Mouse (Mus musculus): ENCODE results near the gene Slc9a3. TPM values are rescaled to one million over a fixed set of nuclear protein-coding genes. Genes with fewer than 3 reads are reported as not detected.

The Slc9a3 gene
- polyA plus RNA-seq, 1 experiment from 2014 or later, result not detected

DNA sequence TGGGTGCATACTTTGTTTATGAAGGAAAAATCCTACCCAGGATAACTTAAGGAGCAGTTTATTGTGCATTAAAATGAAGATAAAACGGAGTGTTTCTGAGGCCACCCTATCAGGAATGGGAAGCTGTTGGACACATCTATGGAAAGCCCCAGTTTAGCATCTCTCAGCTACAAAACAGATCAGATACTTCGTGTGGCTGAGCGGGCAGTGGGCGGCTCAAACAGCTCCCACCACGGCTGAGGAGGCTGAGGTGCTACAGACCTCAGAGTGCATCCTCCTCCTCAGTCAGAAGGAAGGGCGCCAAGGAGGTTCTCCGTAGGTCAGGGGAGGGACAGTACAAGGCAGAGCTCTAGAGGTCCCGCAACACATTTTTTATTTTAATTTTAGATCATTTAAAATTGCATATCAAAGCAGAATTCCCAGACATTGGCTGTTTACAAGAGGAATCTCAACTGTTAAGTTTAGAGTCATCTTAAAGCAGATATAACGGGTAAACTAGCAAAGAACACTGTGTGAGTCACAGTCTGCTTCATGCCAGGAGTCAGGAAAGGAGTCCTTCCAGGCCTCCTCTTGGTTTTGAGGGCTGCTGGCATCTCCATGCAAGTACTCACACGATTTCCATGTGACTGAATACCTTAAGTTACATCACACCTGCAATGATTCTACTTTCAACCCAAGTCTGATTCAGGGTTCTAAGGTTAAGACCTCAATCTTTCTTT lies 48.3 kb downstream of the Slc9a3 start:
- Histone ChIP-seq H3K27ac (ENCODE audit: low read length) (no peak overlapping the region), H3K36me3 (ENCODE audit: control insufficient read depth, insufficient read depth, low read length) (peaks cover 9% of the 10 kb centered on the region; the same call in 1 of the 2 replicates), H3K4me1 (replicated peaks; ENCODE audit: control insufficient read depth, insufficient read depth, low read length) (0 out of 2 replicates have a peak, but pooled peaks cover 2% of the 10 kb centered on the region), H3K9me3 (ENCODE audit: control insufficient read depth, low read length) (no peaks in the 10 kb centered on the region), H3K27me3 (ENCODE audit: control insufficient read depth, insufficient read depth, low read depth, low read length) (no peaks in the 10 kb centered on the region), H3K4me3 (ENCODE audit: low read length) (no peak overlapping the region), H3K9ac (ENCODE audit: low read length) (no peak overlapping the region), H3K4me2 (ENCODE audit: low read depth, low read length) (no peak overlapping the region)
- 79% methylated on average over 10 of the region's 10 CpGs for WGBS
- no peak for ATAC-seq (ENCODE audit: low read depth)

DNA sequence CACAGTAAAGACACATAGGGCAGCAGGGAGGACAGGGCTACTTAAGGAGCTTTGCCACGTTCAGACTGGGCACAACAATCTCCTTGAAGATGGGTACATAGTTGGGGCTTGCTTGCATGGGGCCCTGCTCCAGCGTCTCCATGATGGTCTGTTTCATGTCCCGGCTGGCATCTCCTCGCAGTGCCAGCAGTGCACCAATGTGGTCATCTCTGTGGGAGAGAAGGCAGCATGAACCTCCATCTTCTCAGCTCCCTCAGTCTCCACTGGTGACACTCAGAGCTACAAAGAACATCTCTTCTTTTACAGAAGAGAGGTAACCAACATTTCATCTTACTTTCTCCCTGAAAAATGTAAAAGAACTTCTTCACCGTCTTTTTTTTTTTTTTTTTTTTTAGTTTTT lies 50.8 kb downstream of the Slc9a3 start:
- Histone ChIP-seq H3K9me3 (ENCODE audit: control insufficient read depth, low read length) (no peaks in the 10 kb centered on the region), H3K27me3 (ENCODE audit: control insufficient read depth, insufficient read depth, low read depth, low read length) (no peaks in the 10 kb centered on the region), H3K4me1 (replicated peaks; ENCODE audit: control insufficient read depth, insufficient read depth, low read length) (0 out of 2 replicates have a peak, but pooled peaks cover 1% of the 10 kb centered on the region), H3K27ac (ENCODE audit: low read length) (no peak overlapping the region), H3K9ac (ENCODE audit: low read length) (no peak overlapping the region), H3K4me2 (ENCODE audit: low read depth, low read length) (no peak overlapping the region), H3K4me3 (ENCODE audit: low read length) (no peak overlapping the region), H3K36me3 (ENCODE audit: control insufficient read depth, insufficient read depth, low read length) (peaks cover 9% of the 10 kb centered on the region)
- ATAC-seq (ENCODE audit: low read depth), result no peak
- WGBS, result 97% methylated on average over 5 of the region's 5 CpGs

DNA sequence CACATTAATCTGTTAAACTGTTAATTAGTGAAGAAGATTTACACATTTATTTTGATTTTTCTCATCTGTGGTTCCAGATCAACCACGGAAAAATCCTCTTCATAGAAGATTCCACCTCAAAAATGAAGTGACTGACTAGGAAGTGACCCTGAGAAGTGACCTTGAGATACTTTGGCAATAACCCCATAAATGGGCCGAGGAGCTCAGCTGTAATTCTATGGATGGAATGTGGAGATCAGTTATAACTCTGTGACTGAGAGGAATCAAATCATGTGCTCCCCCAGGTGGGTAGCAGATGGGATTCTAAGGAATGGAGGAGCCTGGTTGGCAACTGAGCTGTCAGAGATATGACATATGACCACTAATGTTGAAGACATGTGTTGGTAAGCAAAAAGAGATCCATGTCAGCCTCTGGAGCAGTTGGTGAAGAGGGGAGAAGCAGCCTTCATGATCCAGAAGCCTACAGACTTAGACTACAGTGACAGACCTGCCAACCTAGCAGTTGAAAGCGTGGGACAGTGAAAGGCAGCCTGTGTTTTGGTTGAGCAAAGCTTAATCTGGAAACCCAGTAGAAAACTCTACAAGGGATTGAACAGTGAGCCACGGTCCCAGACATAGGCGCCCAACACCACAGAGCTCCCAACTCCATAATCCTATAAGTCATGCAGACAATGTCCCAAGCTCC lies 61.9 kb downstream of the Slc9a3 start:
- Histone ChIP-seq H3K9ac (ENCODE audit: low read length) (no peak overlapping the region), H3K4me2 (ENCODE audit: low read depth, low read length) (no peak overlapping the region), H3K27ac (ENCODE audit: low read length) (no peak overlapping the region), H3K4me1 (replicated peaks; ENCODE audit: control insufficient read depth, insufficient read depth, low read length) (no peaks in the 10 kb centered on the region), H3K9me3 (ENCODE audit: control insufficient read depth, low read length) (no peaks in the 10 kb centered on the region), H3K27me3 (ENCODE audit: control insufficient read depth, insufficient read depth, low read depth, low read length) (no peaks in the 10 kb centered on the region), H3K4me3 (ENCODE audit: low read length) (no peak overlapping the region), H3K36me3 (ENCODE audit: control insufficient read depth, insufficient read depth, low read length) (peaks cover 15% of the 10 kb centered on the region)
- ATAC-seq (ENCODE audit: low read depth), result no peak
- WGBS, result 85% methylated on average over 5 of the region's 5 CpGs

DNA sequence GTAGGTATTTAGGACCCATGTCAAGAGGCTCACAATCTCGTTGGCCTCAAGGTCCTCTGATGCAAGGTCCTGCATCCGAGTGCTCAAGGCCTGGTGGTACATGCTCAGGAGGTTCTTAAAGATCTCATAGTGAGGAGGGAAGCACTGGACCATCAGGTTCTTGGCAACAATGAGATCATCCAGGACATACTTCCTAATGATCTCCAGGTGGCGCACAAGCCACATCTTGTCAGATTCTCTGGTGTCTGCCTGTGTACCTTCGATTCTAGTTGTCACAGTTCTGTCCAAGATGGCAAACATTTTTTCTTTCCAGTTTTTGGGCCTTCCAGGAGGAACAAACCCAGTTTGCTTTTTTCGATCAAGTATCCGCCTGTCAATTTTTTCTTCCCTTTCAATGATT lies 71.4 kb downstream of the Slc9a3 start:
- H3K9me3 ChIP-seq (ENCODE audit: control insufficient read depth, low read length), result no peaks in the 10 kb centered on the region
- peaks cover 32% of the 10 kb centered on the region for H3K36me3 ChIP-seq (ENCODE audit: control insufficient read depth, insufficient read depth, low read length)
- H3K9ac ChIP-seq (ENCODE audit: low read length), result no peak overlapping the region
- ATAC-seq (ENCODE audit: low read depth), result no peak
- H3K4me3 ChIP-seq (ENCODE audit: low read length), result no peak overlapping the region
- no peak overlapping the region for H3K27ac ChIP-seq (ENCODE audit: low read length)
- H3K4me2 ChIP-seq (ENCODE audit: low read depth, low read length), result no peak overlapping the region
- 78% methylated on average over 6 of the region's 6 CpGs for WGBS
- no peaks in the 10 kb centered on the region for H3K27me3 ChIP-seq (ENCODE audit: control insufficient read depth, insufficient read depth, low read depth, low read length)
- H3K4me1 ChIP-seq (replicated peaks; ENCODE audit: control insufficient read depth, insufficient read depth, low read length), result no peaks in the 10 kb centered on the region

DNA sequence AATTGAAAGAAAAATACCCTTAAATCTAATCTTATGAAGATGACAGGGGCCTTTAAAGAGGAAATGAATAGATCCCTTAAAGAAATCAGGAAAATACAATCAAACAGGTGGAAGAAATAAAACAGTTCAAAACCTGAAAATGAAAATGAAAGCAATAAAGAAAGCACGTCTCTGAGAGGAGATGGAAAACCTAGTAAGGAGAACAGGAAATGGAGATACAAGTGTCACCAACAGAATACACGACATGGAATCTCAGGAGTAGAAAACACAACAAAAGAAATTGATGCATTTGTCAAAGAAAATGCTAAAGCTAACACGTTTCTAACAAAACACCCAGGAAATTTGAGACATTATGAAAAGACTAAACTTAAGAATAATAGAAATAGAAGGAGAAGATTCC lies 75.2 kb downstream of the Slc9a3 start:
- Histone ChIP-seq H3K9me3 (ENCODE audit: control insufficient read depth, low read length) (no peaks in the 10 kb centered on the region), H3K27ac (ENCODE audit: low read length) (no peak overlapping the region), H3K4me2 (ENCODE audit: low read depth, low read length) (no peak overlapping the region), H3K4me1 (replicated peaks; ENCODE audit: control insufficient read depth, insufficient read depth, low read length) (no peaks in the 10 kb centered on the region), H3K9ac (ENCODE audit: low read length) (no peak overlapping the region), H3K27me3 (ENCODE audit: control insufficient read depth, insufficient read depth, low read depth, low read length) (no peaks in the 10 kb centered on the region), H3K36me3 (ENCODE audit: control insufficient read depth, insufficient read depth, low read length) (peaks cover 26% of the 10 kb centered on the region), H3K4me3 (ENCODE audit: low read length) (no peak overlapping the region)
- no peak for ATAC-seq (ENCODE audit: low read depth)
- WGBS, result 68% methylated on average over 3 of the region's 3 CpGs

DNA sequence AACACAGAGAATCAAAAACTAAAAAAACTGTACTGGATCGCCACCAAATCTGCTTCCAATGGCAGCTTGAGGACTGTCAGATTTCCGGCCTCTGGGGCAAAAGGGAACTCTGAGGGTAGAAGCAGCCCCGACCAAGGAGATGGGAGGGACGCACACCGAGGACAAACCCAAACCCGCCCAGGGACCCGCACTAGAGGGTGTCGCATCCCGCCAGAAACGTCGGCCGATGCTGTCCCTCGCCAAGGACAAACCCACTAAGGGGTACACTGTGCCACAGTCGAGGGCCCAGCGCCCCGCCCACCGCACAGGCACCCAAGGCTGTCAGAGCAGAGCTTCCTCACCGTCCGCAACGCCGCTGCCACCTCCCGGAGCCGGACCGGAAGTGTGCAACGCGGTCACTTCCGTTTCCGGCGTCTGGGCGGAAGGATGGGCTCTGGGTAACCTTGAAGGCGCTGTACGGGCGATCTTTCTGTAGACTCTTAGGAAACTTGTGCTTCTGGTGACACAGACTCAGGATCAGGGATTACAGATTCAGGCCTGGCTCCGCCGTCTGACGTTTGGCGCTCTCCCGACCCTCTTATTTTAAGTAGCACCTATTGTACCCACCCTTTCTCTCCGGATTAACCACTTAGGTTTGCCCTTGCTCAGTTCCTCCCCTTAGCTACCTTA lies 87.2 kb downstream of the Slc9a3 start, which contains the start of gene Exoc3:
Gene Exoc3 (minus strand): TSS at position 416 of the 669 bp plus-strand sequence.
- H3K9ac ChIP-seq (ENCODE audit: low read length), result peak within 1 kb of the TSS; percentile 86
- peak; percentile 98 for ATAC-seq (ENCODE audit: low read depth)
- H3K36me3 ChIP-seq (ENCODE audit: control insufficient read depth, insufficient read depth, low read length), result peaks cover 8% of the 10 kb centered on the region
- H3K4me3 ChIP-seq (ENCODE audit: low read length), result peak within 1 kb of the TSS; percentile 78
- WGBS, result under 1% methylated on average over 39 of the region's 39 CpGs
- H3K9me3 ChIP-seq (ENCODE audit: control insufficient read depth, low read length), result no peaks in the 10 kb centered on the region
- H3K4me1 ChIP-seq (replicated peaks; ENCODE audit: control insufficient read depth, insufficient read depth, low read length), result peaks cover 14% of the 10 kb centered on the region
- no peaks in the 10 kb centered on the region for H3K27me3 ChIP-seq (ENCODE audit: control insufficient read depth, insufficient read depth, low read depth, low read length)
- peak within 1 kb of the TSS; percentile 77 for H3K27ac ChIP-seq (ENCODE audit: low read length)
- H3K4me2 ChIP-seq (ENCODE audit: low read depth, low read length), result peak within 1 kb of the TSS; percentile 90

DNA sequence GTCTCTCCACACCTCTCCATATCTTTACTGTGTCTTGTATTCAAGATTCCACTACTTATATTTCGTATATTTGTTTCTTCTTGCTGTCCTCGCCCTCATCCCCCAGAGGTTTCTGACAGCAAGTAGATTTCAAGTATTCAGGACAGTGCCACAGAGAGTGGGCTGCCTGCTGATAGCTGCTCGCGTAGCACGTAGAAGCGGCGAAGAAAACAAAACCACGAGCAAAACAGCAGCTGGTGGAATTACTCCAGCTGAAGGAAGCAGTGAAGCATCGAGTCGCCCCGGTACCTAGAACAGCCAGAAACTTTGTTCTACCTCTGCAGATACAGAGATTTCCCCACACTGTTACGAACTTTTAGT lies 87.7 kb downstream of the Slc9a3 start:
- H3K4me1 ChIP-seq (replicated peaks; ENCODE audit: control insufficient read depth, insufficient read depth, low read length), result peaks cover 14% of the 10 kb centered on the region
- H3K4me2 ChIP-seq (ENCODE audit: low read depth, low read length), result peak overlapping the region; percentile 90
- no peaks in the 10 kb centered on the region for H3K27me3 ChIP-seq (ENCODE audit: control insufficient read depth, insufficient read depth, low read depth, low read length)
- 21% methylated on average over 12 of the region's 12 CpGs for WGBS
- ATAC-seq (ENCODE audit: low read depth), result 0 out of 2 replicates have a peak, but pooled peaks have one; percentile 21
- peaks cover 3% of the 10 kb centered on the region for H3K36me3 ChIP-seq (ENCODE audit: control insufficient read depth, insufficient read depth, low read length)
- H3K9me3 ChIP-seq (ENCODE audit: control insufficient read depth, low read length), result no peaks in the 10 kb centered on the region
- peak overlapping the region; percentile 86 for H3K9ac ChIP-seq (ENCODE audit: low read length)
- H3K27ac ChIP-seq (ENCODE audit: low read length), result peak overlapping the region; percentile 77
- H3K4me3 ChIP-seq (ENCODE audit: low read length), result peak overlapping the region; percentile 78

DNA sequence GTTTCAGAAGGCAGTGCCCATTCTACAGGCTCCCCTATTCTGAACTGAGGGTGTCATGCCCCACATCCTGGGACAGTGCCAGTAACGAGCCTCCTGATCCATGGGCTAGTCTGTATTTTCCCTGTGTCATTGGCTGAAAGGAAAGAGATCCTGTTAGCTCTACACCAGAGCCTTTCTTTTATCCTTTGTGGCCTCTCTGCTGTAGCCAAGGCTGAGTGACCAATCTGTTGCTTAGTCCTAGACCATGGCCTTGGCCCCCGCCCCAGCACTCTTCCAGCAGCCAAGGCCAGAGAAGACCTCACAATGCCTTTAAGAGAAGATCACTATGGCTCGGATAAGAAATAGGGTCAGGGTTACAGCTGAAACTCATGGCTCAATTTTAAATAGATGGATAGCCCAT lies 97.2 kb downstream of the Slc9a3 start:
- no peak for ATAC-seq (ENCODE audit: low read depth)
- Histone ChIP-seq H3K9me3 (ENCODE audit: control insufficient read depth, low read length) (no peaks in the 10 kb centered on the region), H3K4me1 (replicated peaks; ENCODE audit: control insufficient read depth, insufficient read depth, low read length) (no peaks in the 10 kb centered on the region), H3K27ac (ENCODE audit: low read length) (no peak overlapping the region), H3K4me2 (ENCODE audit: low read depth, low read length) (no peak overlapping the region), H3K27me3 (ENCODE audit: control insufficient read depth, insufficient read depth, low read depth, low read length) (no peaks in the 10 kb centered on the region), H3K4me3 (ENCODE audit: low read length) (no peak overlapping the region), H3K36me3 (ENCODE audit: control insufficient read depth, insufficient read depth, low read length) (no peaks in the 10 kb centered on the region), H3K9ac (ENCODE audit: low read length) (no peak overlapping the region)
- WGBS, result 74% methylated on average over 3 of the region's 3 CpGs

Data from lung, embryonic 16.5 days (tissue).